Mouse (Mus musculus): Measurements from ENCODE around the gene Ebf1.

Gene Ebf1

DNA sequence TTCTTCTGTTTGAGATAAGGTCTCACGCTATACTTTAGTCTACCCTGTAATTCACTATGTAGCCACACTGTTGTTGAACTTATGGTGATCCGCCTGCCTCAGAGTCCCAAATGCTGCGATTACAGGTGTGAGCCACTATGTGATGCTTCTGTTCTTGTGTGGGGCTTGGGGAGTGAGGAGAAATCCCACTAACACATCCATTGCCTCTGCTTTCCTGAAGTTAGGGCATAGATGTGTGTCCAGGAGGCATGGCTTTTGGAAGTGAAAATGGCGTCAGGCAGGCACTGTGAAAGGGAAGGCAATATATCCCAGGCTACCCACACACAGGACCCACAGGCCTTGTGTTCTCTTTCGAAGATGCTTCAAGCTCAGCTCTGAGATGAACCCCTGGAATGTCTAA is 86.8 kb downstream of the Ebf1 start:
- no peak for DNase-seq (ENCODE audit: low spot score)

DNA sequence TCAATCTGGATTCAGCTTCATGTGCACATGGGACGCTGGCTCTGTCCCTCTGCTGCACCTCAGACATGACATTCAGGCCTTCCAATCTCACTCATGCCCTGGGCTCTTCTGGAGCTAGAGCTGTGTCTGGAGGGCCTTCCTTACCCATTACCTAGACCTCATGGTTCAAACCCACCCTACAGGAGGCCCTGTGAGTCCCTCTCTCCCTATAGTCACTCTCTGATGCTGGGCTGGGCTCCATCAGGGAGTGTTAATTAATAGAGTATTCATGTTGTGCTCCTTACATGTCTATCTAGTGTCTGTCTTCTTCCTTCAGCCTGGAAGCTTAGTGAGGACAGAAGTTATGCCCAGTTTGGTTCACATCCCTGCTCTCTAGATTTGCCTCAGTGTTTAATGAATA is 88.7 kb downstream of the Ebf1 start:
- no peak for DNase-seq (ENCODE audit: low spot score)

DNA sequence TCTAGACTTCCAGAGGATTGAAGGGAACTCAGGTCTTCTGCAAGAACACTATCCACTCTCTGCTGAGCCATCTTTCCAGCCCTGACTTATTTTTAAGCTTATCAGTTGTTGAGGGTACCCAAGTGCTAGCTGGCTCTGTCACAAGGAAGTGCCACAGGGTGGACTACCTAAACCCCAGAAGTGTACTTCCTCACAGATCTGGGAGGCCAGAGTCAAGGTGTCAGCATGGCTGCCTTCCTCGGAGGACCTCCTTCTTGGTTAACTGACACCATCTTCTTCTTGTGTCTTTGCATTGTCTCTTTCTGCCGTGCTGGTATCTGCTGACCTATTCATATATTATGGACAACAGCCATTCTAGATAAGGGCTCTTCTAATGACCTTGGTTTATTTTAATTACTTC is 89.3 kb downstream of the Ebf1 start:
- DNase-seq (ENCODE audit: low spot score): no peak

DNA sequence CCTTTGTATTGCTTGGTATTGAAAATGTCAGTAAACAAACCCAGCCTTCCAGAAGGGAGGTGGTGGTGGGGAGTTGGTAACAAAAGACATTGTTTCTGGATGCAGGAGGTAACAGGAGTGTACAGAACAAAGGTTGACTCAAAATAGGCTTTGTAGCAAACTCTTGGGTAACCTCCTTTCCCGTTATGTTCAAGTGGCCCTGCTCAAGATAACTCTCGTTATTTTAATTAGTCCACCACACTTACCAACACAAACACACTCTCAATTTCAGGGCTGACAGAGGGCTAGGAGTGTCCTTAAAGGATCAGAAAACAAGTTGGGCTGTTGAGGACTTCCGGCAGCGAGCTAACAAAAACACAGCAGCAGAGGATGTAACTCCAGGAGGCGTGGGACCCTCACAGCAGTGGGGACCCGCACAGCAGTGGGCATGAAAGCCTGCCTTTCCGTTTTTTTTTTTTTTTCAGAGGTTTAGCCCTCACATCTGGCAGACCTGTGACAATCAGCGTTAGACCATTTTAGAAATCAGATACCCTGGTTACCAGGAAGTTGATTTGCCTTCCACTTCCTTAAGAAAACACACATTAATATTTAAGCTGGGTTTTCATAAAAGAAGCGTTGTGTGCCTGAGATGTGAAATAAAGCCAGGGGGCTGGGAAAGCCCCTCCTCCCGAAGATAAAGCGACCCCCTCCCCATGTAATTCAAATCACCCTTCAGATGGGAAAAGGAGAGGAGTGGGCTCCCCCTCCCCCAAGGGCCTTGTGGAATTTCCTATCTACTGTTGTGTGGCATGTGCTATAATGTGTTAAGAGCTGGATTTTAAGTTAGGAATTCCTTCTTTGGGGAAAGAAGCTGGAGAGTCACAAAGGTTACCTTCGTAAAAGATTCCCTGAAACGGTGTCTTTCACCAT is 90.5 kb downstream of the Ebf1 start:
- no peak for DNase-seq (ENCODE audit: low spot score)

DNA sequence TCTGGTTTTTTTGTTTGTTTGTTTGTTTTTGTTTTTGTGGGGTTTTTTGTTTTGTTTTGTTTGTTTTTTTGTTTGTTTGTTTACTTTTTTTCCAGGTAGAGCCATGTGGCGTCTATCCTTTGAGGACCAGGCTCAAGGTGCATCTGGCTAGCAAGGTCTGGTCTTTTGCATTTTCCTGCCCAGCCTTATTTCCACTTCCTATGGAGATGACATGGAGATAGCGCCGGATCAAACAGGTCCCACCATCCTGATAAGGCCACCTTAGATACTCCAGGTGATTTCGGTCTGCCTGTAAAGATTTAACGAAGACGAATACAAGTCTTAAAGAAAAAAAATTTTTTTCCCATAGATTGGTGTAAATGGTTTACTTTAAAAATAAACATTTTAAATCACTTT is 91.2 kb downstream of the Ebf1 start:
- DNase-seq (ENCODE audit: low spot score): no peak

DNA sequence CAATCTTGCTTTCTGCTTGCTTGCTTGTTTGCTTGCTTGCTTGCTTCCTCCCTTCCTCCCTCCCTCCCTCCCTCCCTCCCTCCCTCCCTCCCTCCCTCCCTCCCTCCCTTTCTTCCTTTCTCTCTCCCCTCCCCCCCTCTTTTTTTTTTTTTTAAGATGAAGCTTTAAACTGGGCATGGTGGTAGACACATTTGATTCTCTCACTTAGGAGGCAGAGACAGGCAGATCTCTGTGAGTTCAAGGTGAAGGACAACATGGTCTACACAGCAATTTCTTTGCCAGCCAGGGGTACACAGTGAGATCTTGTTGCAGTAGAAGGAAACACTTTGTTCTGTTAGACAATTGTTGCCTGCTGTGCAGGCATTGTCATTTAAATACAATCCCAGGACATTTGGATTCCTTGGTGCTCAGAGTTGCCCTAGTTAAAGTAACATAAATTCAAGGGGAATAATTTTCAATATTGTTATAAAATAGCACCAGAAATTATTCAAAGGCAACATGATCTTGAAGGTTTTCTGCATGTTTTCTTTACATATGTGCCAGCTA is 92.0 kb downstream of the Ebf1 start:
- DNase-seq (ENCODE audit: low spot score): no peak

DNA sequence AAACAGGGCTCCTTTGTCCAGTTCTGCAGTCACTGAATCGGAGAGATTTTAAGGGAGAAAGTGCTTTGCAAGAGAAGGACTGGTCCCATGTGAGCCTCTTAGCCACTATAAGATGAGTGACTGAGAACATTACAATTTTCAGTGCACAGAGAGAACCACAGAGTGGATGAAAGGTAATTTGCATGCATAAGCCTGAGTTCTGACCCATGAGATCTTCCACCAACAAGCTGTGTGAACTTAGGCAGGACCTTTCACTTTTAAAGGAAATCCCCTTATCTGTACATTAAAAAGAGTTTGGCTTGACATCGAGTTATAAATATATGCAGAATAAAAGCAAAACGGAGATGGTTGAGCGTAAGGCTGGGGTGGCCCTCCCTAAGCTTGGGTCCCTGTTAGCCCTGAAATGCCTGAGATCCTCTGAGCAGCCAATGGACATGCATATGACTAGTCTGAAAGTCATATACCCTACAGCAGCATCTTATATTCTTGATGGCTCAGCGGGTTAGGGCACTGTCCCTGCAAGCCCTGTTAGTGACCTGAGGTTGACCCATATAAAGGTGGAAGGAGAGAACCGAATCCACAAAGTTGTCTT is 92.8 kb downstream of the Ebf1 start:
- DNase-seq (ENCODE audit: low spot score): no peak

DNA sequence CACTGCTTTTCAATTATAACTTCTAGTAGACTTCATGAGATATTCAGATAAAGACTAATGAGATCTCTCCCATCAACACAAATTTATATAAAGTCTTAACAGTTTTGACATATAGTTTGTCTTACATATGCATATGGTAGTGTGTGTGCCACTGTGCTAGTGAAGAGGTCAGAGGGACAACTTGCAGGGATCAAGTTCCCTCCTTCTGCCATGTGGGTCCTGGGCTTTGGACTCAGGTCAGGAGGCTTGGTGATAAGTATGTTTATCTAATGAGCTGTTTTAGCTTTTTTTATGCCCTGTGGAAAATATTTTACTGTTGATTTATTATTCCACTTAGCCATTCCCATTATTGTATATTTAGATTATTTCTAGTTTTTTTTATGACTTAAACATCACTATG is 93.7 kb downstream of the Ebf1 start:
- no peak for DNase-seq (ENCODE audit: low spot score)

DNA sequence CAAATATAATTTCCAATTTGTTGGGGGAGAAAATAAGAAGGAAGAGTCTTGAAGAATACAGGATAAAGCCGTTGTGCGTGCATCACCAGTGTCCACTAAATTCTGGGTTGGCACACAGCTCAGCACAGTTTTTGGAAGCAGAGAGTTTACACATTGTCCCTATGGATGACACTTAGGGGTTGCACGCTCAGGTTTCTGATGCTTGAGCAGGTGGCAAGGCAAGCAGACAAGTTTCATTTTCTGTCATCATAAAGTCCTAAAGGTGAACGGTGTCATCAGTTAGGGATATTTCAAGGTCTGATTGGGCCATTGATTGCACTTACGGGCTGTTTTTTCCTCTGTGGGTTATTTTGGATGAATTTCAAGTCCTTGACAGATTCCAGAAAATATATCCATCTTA is 97.1 kb downstream of the Ebf1 start:
- DNase-seq (ENCODE audit: low spot score): no peak

DNA sequence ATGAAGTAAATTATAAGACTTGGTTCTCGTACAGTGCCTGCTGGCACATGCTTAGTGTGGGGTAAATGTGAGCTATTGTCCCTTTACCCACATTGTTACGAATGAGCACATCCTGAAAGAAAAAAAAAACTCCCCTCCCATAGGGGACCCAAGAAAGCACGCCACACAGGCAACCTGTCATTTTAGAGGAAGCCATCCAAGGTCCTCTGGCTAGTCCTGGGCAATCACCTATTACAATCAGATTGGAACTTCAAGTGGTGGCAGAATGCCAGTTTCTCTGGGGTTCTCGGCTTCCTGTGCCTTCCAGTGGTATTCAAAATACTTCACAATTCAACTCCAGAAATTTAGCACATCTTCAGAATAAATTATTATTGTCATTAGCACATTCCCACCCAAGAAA is 98.7 kb downstream of the Ebf1 start:
- no peak for DNase-seq (ENCODE audit: low spot score)

DNA sequence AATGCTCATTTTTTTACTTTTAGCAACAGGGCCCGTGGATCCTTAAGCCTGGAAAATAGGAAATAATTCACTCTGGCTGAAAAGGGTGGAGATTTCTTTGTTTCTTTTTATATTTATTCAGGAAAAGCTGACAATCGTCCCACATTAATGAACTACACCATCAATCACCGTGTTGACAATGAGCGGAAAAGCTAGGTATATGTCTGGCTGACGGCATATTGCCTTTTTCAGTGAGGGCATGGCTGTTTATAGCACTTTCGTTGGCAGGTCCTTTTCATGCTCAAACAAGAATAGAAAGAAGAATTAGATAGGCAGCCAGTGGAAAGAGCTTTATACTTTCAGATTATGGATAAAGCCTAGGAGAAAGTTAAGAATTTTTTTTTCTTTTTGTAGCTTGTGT is 99.8 kb downstream of the Ebf1 start:
- no peak for DNase-seq (ENCODE audit: low spot score)

DNA sequence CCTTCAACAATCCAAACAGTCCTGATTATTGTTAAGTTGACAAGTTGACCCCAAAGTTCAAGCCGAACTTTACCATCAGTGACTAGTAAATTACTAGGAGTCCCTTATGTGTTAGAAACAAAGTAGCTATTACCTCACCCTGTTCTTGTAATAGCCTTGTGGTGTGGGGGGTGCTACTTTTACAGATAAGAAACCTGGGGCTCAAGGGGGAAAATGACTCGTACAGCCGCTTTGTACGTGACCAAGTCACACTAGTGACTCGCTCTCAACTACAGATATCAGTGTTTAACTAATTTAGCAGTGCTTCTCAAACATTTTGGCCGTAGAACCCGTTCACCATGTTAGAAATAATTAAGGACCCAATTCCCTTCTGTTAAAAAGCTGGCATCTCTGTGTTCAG is 100.5 kb downstream of the Ebf1 start:
- DNase-seq (ENCODE audit: low spot score): no peak

DNA sequence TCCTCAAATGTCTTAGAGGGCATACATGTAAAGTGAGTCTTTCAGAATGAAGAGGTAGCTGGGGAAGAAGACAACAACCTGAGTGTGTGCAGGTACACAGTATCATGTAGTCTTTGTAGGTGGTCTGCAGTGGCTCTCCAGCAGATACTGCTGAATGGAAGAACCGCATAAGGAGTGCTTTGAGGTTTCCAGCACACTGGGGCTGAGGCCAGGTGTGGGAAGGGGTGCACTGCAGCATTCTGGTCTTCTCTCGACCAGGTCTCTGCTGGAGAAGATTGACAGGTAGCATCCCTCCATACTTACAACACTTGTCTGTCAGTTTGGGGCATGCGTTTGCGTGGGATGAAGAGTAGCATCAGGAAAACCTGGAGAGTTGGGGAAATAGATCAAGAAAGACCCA is 104.9 kb downstream of the Ebf1 start:
- DNase-seq (ENCODE audit: low spot score): no peak

DNA sequence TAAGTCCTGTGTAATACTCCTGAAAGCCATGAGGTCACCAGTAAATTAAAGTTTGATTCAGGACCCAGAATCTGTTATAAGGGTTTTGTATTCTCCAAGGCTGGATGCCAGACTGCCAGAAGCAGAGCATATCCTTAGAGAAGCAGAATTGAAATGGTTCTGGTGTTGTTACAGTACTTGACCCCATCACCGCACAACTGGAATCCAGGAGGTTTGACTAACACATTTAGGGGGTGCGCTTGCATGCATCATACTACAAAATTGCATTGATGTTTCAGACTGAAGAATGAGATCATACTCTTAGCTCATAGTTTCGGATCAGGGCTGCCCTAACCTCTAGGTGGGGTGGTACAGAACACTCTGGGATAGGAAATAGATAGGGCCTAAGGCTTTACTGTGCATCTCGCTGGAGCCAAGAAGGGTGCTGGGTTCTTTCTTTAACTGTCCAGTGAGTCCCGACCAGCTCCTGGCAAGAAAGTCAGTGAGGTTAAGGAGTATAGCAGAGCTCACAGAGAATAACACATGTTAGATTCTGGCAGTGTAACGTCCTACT is 106.9 kb downstream of the Ebf1 start:
- DNase-seq (ENCODE audit: low spot score): no peak

DNA sequence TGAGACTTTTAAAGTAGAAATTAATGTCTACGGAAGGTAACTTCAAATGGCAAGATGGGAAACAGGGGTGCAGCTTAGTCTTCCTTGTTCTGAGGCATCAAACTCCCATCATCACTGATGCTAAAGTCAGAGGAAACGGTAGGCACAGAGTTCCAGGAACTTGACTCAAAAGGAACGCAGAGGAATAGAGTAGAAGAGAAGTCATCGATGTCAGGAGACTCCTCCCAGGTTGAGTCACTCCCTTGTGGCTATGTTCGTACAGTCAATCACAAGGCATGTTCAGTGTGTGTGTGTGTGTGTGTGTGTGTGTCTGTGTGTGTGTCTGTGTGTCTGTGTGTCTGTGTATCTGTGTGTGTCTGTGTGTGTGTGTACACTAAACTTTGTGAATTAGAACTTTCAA is 108.6 kb downstream of the Ebf1 start:
- no peak for DNase-seq (ENCODE audit: low spot score)

DNA sequence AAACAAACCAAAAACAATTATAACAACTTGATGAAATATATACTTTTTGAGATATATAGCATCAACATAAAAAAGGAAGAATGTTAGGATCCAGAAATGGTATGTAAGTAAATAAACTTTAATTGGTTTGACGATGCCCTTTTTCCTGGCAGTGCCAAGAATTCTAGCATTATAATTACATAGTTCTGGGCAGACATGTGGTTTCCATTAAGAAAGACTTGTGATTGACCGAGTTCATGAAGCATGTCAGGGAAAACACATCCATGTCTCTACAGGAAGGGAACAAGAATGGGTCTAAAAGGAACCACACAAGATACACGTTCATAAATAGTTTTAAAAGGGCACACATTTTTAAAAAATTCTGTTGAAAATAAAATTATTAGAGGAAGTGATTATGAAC is 110.3 kb downstream of the Ebf1 start:
- DNase-seq (ENCODE audit: low spot score): no peak

DNA sequence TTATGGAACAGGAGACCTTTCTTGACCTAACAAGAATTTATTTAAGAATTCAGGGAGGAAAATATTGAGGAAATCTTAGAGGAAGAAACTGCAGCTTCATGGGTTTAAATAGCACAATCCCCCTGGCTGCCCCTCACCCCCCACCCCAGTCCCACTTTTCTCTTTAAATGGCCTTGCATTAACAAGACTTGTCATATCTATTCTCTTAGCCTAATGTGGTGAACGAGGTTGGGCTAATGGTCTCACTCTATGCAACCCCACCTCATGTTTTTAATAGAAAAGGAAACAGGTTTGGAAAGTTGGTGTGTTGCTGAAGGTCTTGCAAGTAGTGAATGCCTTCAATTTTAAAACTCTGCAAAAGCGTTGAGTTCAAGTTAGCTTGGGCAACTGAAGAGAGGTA is 110.7 kb downstream of the Ebf1 start:
- DNase-seq (ENCODE audit: low spot score): no peak

DNA sequence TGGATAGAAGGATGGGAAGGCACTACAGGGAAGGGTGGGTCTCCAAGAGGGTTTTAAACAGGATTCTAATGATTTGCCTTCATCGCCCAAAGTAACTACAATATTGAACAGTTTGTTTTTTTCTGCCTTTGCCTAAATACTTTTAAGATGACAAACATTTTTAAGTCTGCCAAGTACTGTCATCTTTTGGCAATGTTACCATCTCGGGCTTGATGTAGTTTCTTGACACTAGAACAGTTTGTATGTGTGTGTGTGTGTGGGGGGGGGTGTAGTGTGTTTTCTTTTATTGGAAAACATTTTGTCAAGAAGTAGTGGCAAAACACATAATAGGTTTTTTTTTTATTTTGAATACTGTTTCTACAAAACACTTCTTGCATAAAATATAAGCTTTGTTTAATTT is 111.2 kb downstream of the Ebf1 start:
- DNase-seq (ENCODE audit: low spot score): no peak

DNA sequence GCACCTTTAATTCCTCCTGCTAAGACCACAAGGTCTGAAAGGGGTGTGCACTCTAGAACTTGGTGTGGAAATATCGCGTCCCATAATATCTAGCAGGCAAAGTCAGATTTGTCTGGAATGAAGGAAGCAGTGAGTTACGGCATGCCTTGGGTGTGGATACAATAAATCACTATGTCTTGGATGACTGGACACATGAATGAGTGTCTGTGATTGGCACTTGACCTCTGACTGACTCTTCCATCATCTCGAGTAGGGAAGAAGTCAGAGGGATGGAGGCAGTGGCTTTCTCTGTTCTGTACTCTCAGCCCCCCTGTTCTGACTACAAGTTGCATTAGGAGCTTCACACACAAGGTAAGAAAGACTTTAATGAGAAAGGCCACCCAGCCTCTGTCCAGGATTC is 112.8 kb downstream of the Ebf1 start:
- no peak for DNase-seq (ENCODE audit: low spot score)

DNA sequence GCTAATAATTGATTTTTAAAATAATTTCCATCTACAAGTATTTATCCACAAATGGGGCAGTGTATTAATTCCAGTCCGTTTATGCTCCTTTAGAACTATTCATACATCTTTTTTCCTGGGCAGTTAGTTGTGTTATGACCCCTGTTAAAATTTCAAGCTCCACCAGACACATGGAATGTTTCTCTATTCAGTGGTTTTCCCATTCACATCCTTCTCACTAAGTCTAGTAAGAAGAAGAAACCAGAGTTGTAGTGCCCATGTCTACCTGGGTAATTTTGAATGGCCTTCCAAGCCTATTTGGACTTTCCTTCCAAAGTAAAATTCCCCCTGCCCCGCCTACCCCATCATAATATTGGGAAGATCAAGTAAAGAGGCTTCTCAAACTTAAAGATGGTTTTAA is 114.6 kb downstream of the Ebf1 start:
- no peak for DNase-seq (ENCODE audit: low spot score)

DNA sequence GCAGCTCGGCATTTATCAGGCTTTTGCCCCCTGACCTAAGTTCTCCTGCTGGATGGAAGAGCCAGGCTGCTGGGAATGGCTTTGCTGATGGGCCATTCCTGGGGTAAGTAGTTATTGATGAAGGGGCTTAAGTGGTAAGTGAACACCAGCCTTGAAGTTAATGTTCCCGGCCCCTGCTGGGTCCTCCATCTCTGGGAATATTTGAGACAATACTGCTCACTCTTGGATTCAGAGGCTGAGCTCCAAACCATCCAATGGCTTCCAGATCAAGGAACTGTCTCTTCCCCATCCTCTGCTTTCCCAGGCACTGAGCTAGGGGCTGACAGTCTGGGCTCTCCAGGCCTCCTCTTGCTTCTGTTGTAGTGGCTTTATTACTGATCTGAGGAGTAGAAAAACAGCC is 116.2 kb downstream of the Ebf1 start:
- no peak for DNase-seq (ENCODE audit: low spot score)

DNA sequence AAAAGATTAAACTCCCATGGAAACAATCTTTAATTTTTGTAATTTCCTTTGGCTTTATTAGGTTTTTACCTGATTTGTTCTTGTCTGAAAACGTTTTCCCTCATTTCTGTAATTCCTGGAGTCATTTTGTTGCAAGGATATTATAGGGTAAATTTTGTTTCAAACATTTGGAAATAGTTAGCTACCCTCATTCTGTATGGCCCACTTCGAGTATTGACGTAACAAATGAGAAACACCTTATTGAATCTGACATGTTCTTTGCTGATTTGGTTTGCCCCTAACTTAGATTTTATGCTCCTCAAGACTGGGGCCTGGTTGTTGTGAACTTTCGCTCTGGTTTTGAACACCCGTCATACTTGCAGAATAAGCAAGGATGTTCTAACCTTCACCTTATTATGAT is 120.9 kb downstream of the Ebf1 start:
- DNase-seq (ENCODE audit: low spot score): no peak

DNA sequence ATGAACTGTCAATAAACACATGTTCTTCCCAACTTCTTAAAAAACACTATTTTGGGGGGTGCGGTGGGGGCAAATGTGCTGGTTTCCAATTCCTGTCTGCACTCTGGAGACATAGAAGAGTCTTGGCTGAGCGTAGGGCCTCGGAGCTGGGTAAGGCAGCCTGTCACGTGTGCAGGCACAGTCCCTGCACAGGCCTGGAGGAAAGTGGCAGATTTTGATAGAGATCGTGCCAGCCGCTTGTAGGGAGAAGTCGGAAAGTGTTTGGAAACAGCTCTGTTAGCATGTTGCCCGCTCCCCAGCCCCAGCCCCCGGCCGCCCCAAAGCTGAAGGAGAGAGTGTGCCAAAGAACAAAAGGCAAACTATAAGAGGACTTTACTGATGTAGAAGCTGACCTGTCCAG is 121.7 kb downstream of the Ebf1 start:
- DNase-seq (ENCODE audit: low spot score): no peak

Measured in testis, postnatal 10 days (tissue).